Mouse (Mus musculus): ENCODE results near the gene Fbxo34. TPM values are rescaled to one million over a fixed set of nuclear protein-coding genes. Genes with fewer than 3 reads are reported as not detected.
A peak's percentile ranks its signal among the peaks of the same experiment; 100 is the strongest.
"Not testable (repeated sequence)": the region's sequence is repeated elsewhere in the genome, so short reads cannot be mapped to it uniquely, and the experiment has no call there.

Fbxo34 gene
- total RNA-seq, 4 experiments from 2014 or later: 19.9 to 24.6 (median 23.7) TPM

DNA sequence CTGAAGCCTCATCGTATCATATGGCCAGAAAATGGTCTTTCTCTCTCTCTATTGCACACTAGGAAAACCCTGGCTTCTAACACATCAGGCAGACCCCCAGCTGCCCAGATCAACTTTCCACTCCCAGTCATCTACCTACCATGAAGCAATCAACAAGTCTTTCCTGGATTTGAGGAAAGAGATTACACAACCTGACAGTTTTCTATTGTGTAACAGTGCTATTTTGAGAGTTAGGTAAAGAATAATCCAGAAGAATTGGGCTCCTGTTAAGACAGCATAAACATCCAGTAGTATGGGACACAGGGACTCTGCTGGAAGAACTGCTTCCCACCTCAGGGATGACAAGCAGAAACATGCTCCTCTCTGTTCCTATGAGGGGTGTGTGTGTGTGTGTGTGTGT, 112.3 kb downstream of the Fbxo34 start:
- no peak for DNase-seq

DNA sequence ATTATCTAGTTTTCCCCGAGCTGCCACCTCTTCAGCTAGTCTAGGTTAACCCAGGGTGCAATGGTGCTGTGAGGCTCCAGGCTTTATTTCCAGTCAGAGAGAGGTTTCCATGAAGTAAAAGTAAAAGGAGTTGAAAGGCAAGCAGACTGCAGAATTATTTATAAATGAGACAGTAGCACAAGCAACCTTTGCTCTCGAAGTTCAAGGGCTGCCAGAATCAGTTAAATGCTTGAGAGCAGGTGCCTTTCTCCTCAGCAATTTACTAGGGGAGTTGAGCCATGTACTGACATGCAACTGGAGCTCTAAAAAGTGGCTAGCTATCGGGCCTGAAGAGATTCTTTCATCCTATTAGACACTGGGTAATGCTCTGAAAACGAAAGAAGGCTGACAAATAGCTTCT, 112.9 kb downstream of the Fbxo34 start:
- no peak for DNase-seq

DNA sequence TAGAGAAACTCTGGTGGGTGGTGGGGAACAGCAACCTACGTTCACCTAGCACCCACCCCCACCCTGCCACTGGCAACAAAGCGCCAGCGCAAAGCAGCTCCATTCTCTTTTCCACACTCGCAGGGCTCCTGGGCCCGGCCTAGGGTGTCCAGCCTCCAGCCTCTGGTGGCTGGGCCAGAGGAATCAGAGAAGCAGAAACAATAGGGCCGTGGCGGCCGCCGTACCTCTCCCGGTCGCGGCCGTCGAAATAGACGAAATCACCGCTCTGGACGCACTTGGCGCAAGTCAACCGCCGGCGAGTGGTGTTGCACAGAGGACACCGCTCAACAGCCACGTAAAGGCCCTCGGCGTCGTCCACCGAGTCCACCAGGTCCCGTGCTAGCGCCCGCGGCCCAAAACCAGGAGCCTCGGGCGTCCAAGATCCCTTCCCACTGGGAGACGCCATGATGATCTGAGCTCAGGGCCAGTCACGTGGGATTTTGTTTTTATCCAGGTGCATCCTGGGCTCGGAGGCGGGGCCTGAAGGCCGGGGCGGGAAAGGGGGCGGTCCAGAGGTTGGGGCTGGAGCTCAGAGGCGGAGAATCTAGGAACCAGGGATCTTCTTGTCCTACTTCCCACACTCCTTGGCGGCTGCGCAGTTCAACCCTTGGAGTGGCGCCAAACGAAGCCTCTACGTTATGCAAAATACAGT, 117.9 kb downstream of the Fbxo34 start:
- DNase-seq: peak; percentile 96

DNA sequence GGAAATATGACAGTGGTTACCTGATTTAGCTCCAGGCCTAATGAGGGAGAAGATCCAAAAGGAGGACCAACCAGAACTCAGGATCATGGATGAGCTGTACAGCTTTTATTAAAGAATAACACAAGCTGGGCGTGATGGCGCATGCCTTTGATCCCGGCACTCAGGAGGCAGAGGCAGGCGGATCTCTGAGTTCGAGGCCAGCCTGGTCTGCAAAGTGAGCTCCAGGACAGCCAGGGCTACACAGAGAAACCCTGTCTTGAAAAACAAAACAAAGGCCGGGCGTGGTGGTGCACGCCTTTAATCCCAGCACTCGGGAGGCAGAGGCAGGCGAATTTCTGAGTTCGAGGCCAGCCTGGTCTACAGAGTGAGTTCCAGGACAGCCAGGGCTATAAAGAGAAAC, 120.3 kb downstream of the Fbxo34 start, which contains the start of gene Atg14:
Gene Atg14 (minus strand): TSS at position 101 of the 400 bp plus-strand sequence.
- not testable (repeated sequence) for DNase-seq

DNA sequence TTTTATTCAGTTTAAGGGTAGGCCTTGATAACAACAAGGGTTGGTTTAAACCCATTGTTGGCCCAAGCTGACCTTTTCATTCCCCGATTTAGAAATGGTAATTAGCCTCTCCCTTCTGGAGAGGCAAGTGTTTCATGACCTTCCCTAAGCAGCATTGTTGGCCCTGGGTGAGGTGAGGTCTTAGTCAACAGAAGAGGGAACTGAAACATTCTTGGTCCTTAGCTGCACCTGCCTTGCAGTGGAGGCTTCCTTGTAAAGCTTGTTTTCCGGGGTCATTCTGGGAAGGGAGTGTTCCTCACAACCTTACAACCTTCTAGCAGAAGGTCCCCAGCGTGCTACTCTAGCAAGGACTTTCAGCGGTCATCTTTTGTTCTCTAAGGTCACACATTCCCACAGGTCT, 122.5 kb downstream of the Fbxo34 start:
- no peak for DNase-seq

DNA sequence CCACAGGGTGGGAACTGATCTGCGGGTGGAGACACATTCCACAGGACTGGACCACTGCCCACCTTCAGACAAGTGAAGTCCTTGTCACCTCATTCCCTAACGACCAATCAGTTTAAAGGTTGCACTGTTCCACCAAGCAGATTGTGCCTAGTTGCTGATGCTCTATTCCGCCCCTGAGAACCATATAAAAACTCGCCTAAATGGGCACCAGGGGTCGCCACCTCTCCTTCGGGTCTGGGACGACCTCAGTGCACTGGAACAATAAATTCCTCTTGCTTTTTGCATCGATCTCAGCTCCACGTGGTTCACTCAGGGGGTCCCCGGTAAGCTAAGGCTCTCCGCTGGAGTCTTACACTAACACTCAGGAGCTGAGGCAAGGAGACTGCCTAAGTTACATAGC, 124.5 kb downstream of the Fbxo34 start:
- DNase-seq: no peak

DNA sequence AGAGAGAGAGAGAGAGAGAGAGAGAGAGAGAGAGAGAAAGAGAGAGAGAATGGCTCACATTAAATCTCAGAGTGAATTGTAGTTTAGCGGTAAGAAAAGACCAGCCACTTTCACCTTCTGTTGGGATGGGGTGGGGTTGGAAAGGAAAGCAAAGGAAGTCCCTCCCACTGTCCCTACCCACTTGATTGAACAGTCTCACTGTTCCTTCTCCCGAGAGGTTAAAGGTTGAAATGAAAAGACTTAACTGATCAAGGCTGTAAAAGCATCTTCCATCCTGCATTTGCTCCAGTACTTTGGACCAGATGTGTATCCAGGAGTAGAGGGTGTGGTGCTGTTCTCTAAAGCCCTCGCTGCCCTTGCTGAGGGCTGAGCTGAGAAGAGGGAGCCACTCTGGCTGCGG, 126.5 kb downstream of the Fbxo34 start:
- DNase-seq: no peak

DNA sequence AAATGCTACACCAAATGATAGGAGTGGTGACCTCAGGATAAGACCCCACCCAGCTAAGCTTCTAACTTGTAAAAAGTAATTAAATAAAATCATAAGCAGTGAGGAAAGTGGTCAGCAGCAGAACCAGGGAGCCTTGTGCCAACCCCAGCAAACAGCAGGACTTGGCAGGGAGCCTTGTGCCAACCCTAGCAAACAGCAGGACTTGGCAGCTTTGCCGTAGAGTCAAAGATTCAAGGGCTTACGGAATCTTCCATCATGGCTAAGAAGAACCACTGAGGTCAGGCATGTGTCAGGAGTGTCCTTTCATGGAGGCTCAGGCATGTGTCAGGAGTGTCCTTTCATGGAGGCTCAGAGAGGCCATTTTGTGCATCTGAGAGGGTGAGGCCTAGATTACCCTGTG, 127.9 kb downstream of the Fbxo34 start:
- DNase-seq: peak; percentile 61

DNA sequence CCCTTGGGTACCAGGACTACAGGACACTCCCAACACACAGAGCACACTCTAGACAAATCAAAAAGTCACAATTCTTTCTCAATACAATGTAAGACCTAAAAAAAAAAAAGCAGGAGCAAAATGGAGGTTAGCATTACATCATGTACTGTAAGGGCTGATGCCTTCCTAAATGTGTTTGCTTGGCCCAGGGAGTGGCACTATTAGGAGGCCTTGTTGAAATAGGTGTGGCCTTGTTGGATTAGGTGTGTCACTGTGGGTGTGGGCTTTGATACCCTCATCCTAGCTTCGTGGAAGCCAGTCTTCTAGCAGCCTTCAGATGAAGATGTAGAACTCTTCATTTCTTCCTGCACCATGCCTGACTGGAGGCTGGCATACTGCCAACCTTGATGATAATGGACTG, 131.1 kb downstream of the Fbxo34 start:
- DNase-seq: no peak

Other genes with a start within 250 kb of the Fbxo34 start
- 1 to 10 TPM; 2.1 to 4.8 (median 2.6) TPM for gene Wdhd1, start 173.6 kb upstream of the Fbxo34 start, total RNA-seq (2022)
- 10 to 100 TPM; 19.8 to 21.7 (median 20.8) TPM for gene Socs4, start 173.5 kb upstream of the Fbxo34 start, total RNA-seq (2022)
- gene Mapk1ip1l, start 152.2 kb upstream of the Fbxo34 start, total RNA-seq (2022): 10 to 100 TPM; 68.5 to 86.6 (median 83.1) TPM
- gene Lgals3, start 82.7 kb upstream of the Fbxo34 start, total RNA-seq (2022): 10 to 100 TPM; 13.9 to 50.0 (median 27.4) TPM
- gene Dlgap5, start 32.0 kb upstream of the Fbxo34 start, total RNA-seq (2022): 1 to 10 TPM; 1.3 to 2.9 (median 2.2) TPM
- gene Atg14, start 120.2 kb downstream of the Fbxo34 start, total RNA-seq (2022): 10 to 100 TPM; 14.2 to 21.5 (median 20.2) TPM
- 10 to 100 TPM; 50.5 to 90.6 (median 62.7) TPM for gene Ktn1, start 198.0 kb downstream of the Fbxo34 start, total RNA-seq (2022)